ENCODE assay signal across 26 mouse cellular contexts in the genomic region with DNA sequence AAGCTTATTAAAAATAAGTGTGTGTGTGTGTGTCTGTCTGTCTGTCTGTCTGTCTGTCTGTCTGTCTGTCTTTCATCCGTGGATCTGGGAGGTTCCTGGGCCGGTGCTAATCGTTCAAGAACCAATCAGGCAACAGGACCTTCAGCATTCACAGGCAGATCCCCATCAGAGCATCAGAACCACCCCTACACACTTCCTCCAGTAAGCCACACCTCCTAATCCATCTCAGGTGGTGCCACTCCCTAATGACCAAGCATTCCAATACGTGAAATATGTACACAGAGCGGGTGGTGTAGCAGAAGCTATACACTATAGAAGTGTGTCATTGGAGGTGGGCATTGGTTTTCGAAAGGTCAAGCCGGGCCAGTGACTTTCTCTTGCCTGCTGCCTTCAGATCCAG. TPM values are rescaled to one million over a fixed set of nuclear protein-coding genes. Genes with fewer than 3 reads are reported as not detected.
DNase-seq lines count a peak whose midpoint lies in the region; ATAC-seq lines count a peak whose summit lies in the region.
"Had no signal": no experiment of that assay in that cellular context is flagged by ENCODE, and none has a peak within 500 bp of the region (broad histone marks: within the 10 kb centered on the region; RNA-seq: fewer than 3 reads in every experiment).

No protein-coding gene starts in this region.

- H3K27me3 ChIP-seq in liver, embryonic 11.5 days (replicated peaks; ENCODE audit: control insufficient read depth, insufficient read depth, low read length), result no peaks in the 10 kb centered on the region
- no peaks in the 10 kb centered on the region for H3K27me3 ChIP-seq in erythroblast, embryonic 14.5 days (ENCODE audit: control insufficient read depth)
- no peaks in the 10 kb centered on the region for H3K27me3 ChIP-seq in liver, embryonic 16.5 days (ENCODE audit: control insufficient read depth, insufficient read depth, low read depth, low read length)
- H3K27me3 ChIP-seq: CH12.LX; embryonic facial prominence, embryonic 13.5 days; forebrain, embryonic 15.5 days; hindbrain, embryonic 12.5 days; limb, embryonic 12.5 days; midbrain, embryonic 12.5 days had no signal

- H3K9me3 ChIP-seq in liver, embryonic 11.5 days (ENCODE audit: control insufficient read depth, low read length), result no peaks in the 10 kb centered on the region
- H3K9me3 ChIP-seq in erythroblast, embryonic 14.5 days (ENCODE audit: control insufficient read depth, low read length), result no peaks in the 10 kb centered on the region
- no peaks in the 10 kb centered on the region for H3K9me3 ChIP-seq in liver, embryonic 16.5 days (replicated peaks; ENCODE audit: control insufficient read depth, low read length)
- H3K9me3 ChIP-seq: embryonic facial prominence, embryonic 13.5 days; forebrain, embryonic 15.5 days; hindbrain, embryonic 12.5 days; limb, embryonic 12.5 days; midbrain, embryonic 12.5 days had no signal

- H3K4me2 ChIP-seq in liver, embryonic 11.5 days, result no peak overlapping the region
- H3K4me2 ChIP-seq in liver, embryonic 16.5 days (ENCODE audit: low read depth, low read length), result peak overlapping the region; percentile 22; the same call in 1 of the 2 replicates
- H3K4me2 ChIP-seq: embryonic facial prominence, embryonic 13.5 days; forebrain, embryonic 15.5 days; heart, embryonic 11.5 days; hindbrain, embryonic 12.5 days; limb, embryonic 12.5 days; midbrain, embryonic 12.5 days had no signal

- no peak overlapping the region for H3K9ac ChIP-seq in liver, embryonic 11.5 days (ENCODE audit: low read depth, low read length)
- H3K9ac ChIP-seq in liver, embryonic 16.5 days (ENCODE audit: low read depth, low read length), result no peak overlapping the region
- H3K9ac ChIP-seq: embryonic facial prominence, embryonic 13.5 days; forebrain, embryonic 15.5 days; hindbrain, embryonic 12.5 days; limb, embryonic 12.5 days; midbrain, embryonic 12.5 days had no signal

- WGBS in liver, embryonic 11.5 days, result 84% methylated on average over 7 of the region's 7 CpGs
- WGBS in liver, embryonic 16.5 days (ENCODE audit: insufficient replicate concordance), result 77% methylated on average over 7 of the region's 7 CpGs

- H3K36me3 ChIP-seq in liver, embryonic 11.5 days (ENCODE audit: control insufficient read depth, insufficient read depth, low read length), result no peaks in the 10 kb centered on the region
- H3K36me3 ChIP-seq in erythroblast, embryonic 14.5 days (ENCODE audit: control insufficient read depth), result no peaks in the 10 kb centered on the region
- H3K36me3 ChIP-seq in liver, embryonic 16.5 days (ENCODE audit: control insufficient read depth, insufficient read depth), result no peaks in the 10 kb centered on the region
- H3K36me3 ChIP-seq: embryonic facial prominence, embryonic 13.5 days; forebrain, embryonic 15.5 days; hindbrain, embryonic 12.5 days; limb, embryonic 12.5 days; midbrain, embryonic 12.5 days had no signal

- ATAC-seq in liver, embryonic 11.5 days (replicated peaks; ENCODE audit: low FRiP score), result no peak; the same call in 1 of the 2 replicates
- ATAC-seq in liver, embryonic 16.5 days (ENCODE audit: low read depth), result peak; percentile 90
- no peak for ATAC-seq in cerebellum, adult (ENCODE audit: insufficient number of reproducible peaks, low FRiP score, low TSS enrichment)
- ATAC-seq: forebrain, embryonic 15.5 days had no signal

- H3K4me1 ChIP-seq in liver, embryonic 11.5 days (replicated peaks; ENCODE audit: control insufficient read depth, insufficient read depth, low read length), result peaks cover 5% of the 10 kb centered on the region; the same call in 1 of the 2 replicates
- H3K4me1 ChIP-seq in erythroblast, embryonic 14.5 days (ENCODE audit: control insufficient read depth), result peaks cover 37% of the 10 kb centered on the region
- peaks cover 20% of the 10 kb centered on the region for H3K4me1 ChIP-seq in liver, embryonic 16.5 days (ENCODE audit: control insufficient read depth, low read depth, low read length)
- H3K4me1 ChIP-seq: forebrain, embryonic 15.5 days; limb, embryonic 12.5 days had no signal

- H3K27ac ChIP-seq in liver, embryonic 11.5 days (ENCODE audit: low read depth, low read length), result no peak overlapping the region
- H3K27ac ChIP-seq in liver, embryonic 16.5 days (ENCODE audit: low read length), result peak overlapping the region; percentile 56
- H3K27ac ChIP-seq: embryonic facial prominence, embryonic 13.5 days; forebrain, embryonic 15.5 days; hindbrain, embryonic 12.5 days; limb, embryonic 12.5 days; midbrain, embryonic 12.5 days had no signal

- H3K4me3 ChIP-seq in liver, embryonic 11.5 days (ENCODE audit: low read depth, low read length), result no peak overlapping the region
- peak overlapping the region; percentile 8 for H3K4me3 ChIP-seq in erythroblast, embryonic 14.5 days (replicated peaks)
- H3K4me3 ChIP-seq in liver, embryonic 16.5 days (ENCODE audit: low read depth, low read length), result no peak overlapping the region
- H3K4me3 ChIP-seq: embryonic facial prominence, embryonic 13.5 days; forebrain, embryonic 15.5 days; hindbrain, embryonic 12.5 days; limb, embryonic 12.5 days; midbrain, embryonic 12.5 days had no signal

- peak; percentile 36 for DNase-seq in liver
- no peak for DNase-seq in liver, embryonic 11.5 days (ENCODE audit: low spot score)
- DNase-seq in layer of hippocampus, adult 9-11 months, result no peak
- no peak for DNase-seq in T-cell, adult 2 months (ENCODE audit: low spot score)
- DNase-seq: adrenal gland, postnatal 36 days; B cell, adult 2 months; cerebellum, adult 11 months; cerebellum, postnatal 14 days; kidney, adult 2 months; kidney, postnatal 10 days; layer of hippocampus, postnatal 36 days; lung, adult 2 months; lung, postnatal 14 days; thymus, postnatal 14 days had no signal

RNA-seq across cellular contexts. Expression of gene Fam169a, which starts 15.3 kb away (rescaled TPM):
- polyA plus RNA-seq in liver, embryonic 11.5 days (2014; fragmentation: Nextera tagmentation; extraction: Ambion mirVana), result 8.9 and 10.0 TPM in 2 replicates
- 0.01 and 0.04 TPM in 2 replicates for polyA plus RNA-seq in erythroblast, embryonic 14.5 days (2012)
- polyA plus RNA-seq in liver, embryonic 16.5 days (2015; fragmentation: Nextera tagmentation; extraction: Ambion mirVana), result 0.58 and 0.83 TPM in 2 replicates
- polyA plus RNA-seq: lung, adult 2 months; small intestine, adult 2 months had no signal

RNA-seq across cellular contexts. Expression of gene Gm6169, which starts 16.6 kb away (rescaled TPM):
- polyA plus RNA-seq in liver, embryonic 11.5 days (2014; fragmentation: Nextera tagmentation; extraction: Ambion mirVana), result 1.9 and 2.0 TPM in 2 replicates
- not detected in 2 replicates for polyA plus RNA-seq in erythroblast, embryonic 14.5 days (2012)
- 0.36 and 0.45 TPM in 2 replicates for polyA plus RNA-seq in liver, embryonic 16.5 days (2015; fragmentation: Nextera tagmentation; extraction: Ambion mirVana)
- polyA plus RNA-seq: testis, adult 2 months had no signal

RNA-seq across cellular contexts. Expression of gene 1700029F12Rik, which starts 48.3 kb away (rescaled TPM):
- not detected in 2 replicates for polyA plus RNA-seq in liver, embryonic 11.5 days (2014; fragmentation: Nextera tagmentation; extraction: Ambion mirVana)
- not detected in 2 replicates for polyA plus RNA-seq in erythroblast, embryonic 14.5 days (2012)
- polyA plus RNA-seq in liver, embryonic 16.5 days (2015; fragmentation: Nextera tagmentation; extraction: Ambion mirVana), result not detected in 2 replicates
- polyA plus RNA-seq: embryonic facial prominence, embryonic 13.5 days; forebrain, embryonic 15.5 days; heart, embryonic 11.5 days; hindbrain, embryonic 12.5 days; limb, embryonic 12.5 days; lung, adult 2 months; midbrain, embryonic 12.5 days had no signal

RNA-seq across cellular contexts. Expression of gene Gfm2, which starts 55.3 kb away (rescaled TPM):
- 47.0 and 50.7 TPM in 2 replicates for polyA plus RNA-seq in liver, embryonic 11.5 days (2014; fragmentation: Nextera tagmentation; extraction: Ambion mirVana)
- 1.1 and 1.3 TPM in 2 replicates for polyA plus RNA-seq in erythroblast, embryonic 14.5 days (2012)
- polyA plus RNA-seq in liver, embryonic 16.5 days (2015; fragmentation: Nextera tagmentation; extraction: Ambion mirVana), result 16.3 and 18.0 TPM in 2 replicates

RNA-seq across cellular contexts. Expression of gene Nsa2, which starts 55.3 kb away (rescaled TPM):
- polyA plus RNA-seq in liver, embryonic 11.5 days (2014; fragmentation: Nextera tagmentation; extraction: Ambion mirVana), result 75.6 and 82.3 TPM in 2 replicates
- polyA plus RNA-seq in erythroblast, embryonic 14.5 days (2012), result 1.7 and 1.9 TPM in 2 replicates
- 20.0 and 21.1 TPM in 2 replicates for polyA plus RNA-seq in liver, embryonic 16.5 days (2015; fragmentation: Nextera tagmentation; extraction: Ambion mirVana)
